Mouse (Mus musculus) CH12.LX (cell line): Measurements from ENCODE around the gene Tigit. TPM values are rescaled to one million over a fixed set of nuclear protein-coding genes. Genes with fewer than 3 reads are reported as not detected.

ENCODE experiments used
- DNase-seq: peaks from one replicate; pipeline ENCODE4 v3.0.0-alpha.2; 2013; ENCODE audit errors: extremely low read depth
- H3K27ac ChIP-seq: 2 replicates; pipeline ENCODE4 v1.5.1; 2012; ENCODE audit warnings: low read depth, mild to moderate bottlenecking, control low read depth, moderate library complexity; ENCODE audit not compliant: insufficient read depth
- H3K27me3 ChIP-seq: replicated peaks from 2 replicates; pipeline ENCODE3; 2012; ENCODE audit warnings: inconsistent platforms
- H3K36me3 ChIP-seq, 2 experiments: replicated peaks in 1 of 2; 2 replicates each; pipeline versions ENCODE3 to v1.6.1; 2012; ENCODE audit warnings: inconsistent platforms in 1 of 2, low read length in 1 of 2, mild to moderate bottlenecking in 1 of 2, mixed read lengths in 1 of 2, moderate library complexity in 1 of 2; ENCODE audit not compliant: control insufficient read depth in 1 of 2, insufficient read depth in 1 of 2
- H3K4me1 ChIP-seq, 2 experiments: 2 replicates each; pipeline ENCODE4 v1.6.1; 2012; ENCODE audit warnings: inconsistent platforms in 1 of 2, moderate library complexity in 1 of 2; ENCODE audit not compliant: insufficient read depth in 2 of 2, control insufficient read depth in 1 of 2
- H3K4me2 ChIP-seq: 2 replicates; pipeline ENCODE4 v1.6.1; 2012; ENCODE audit warnings: low read depth, mild to moderate bottlenecking, control low read depth; ENCODE audit not compliant: poor library complexity, insufficient read depth, severe bottlenecking
- H3K4me3 ChIP-seq, 3 experiments: fragments of 150-350 bp in 1 of 3; sonication (generic) in 1 of 3; replicated peaks in 1 of 3; 2 replicates each; pipeline versions ENCODE3 to v1.5.1; 2011 to 2012; ENCODE audit warnings: low read depth in 2 of 3, low read length in 2 of 3, mild to moderate bottlenecking in 2 of 3, moderate library complexity in 2 of 3, control low read depth in 1 of 3, improper control_type of control experiment in 1 of 3, inconsistent platforms in 1 of 3, mixed read lengths in 1 of 3; ENCODE audit not compliant: poor library complexity in 1 of 3
- H3K79me2 ChIP-seq: replicated peaks from 2 replicates; pipeline ENCODE4 v1.6.1; 2012; ENCODE audit warnings: mild to moderate bottlenecking, moderate library complexity; ENCODE audit not compliant: control insufficient read depth, poor library complexity, insufficient read depth, severe bottlenecking; ENCODE audit errors: extremely low read depth
- H3K9ac ChIP-seq: 2 replicates; pipeline ENCODE4 v1.6.1; 2012; ENCODE audit warnings: low read depth, mild to moderate bottlenecking, control low read depth, moderate library complexity; ENCODE audit not compliant: insufficient read depth
- H3K9me3 ChIP-seq: replicated peaks from 2 replicates; pipeline ENCODE3; 2012; ENCODE audit warnings: low read length, inconsistent platforms, mixed read lengths
- BHLHE40 ChIP-seq: IDR thresholded peaks from 2 replicates; pipeline ENCODE4 v1.6.1; 2011; ENCODE audit warnings: mild to moderate bottlenecking, low read depth, low read length, improper control_type of control experiment
- CHD1 ChIP-seq: IDR thresholded peaks from 2 replicates; pipeline ENCODE4 v1.6.1; 2012; ENCODE audit warnings: low read depth, low read length, improper control_type of control experiment, inconsistent platforms
- CTCF ChIP-seq, 2 experiments: IDR thresholded peaks in 1 of 2; conservative IDR thresholded peaks in 1 of 2; 2 replicates each; pipeline ENCODE4 v1.5.1; 2011 to 2012; ENCODE audit warnings: low read depth in 2 of 2, low read length in 2 of 2, improper control_type of control experiment in 1 of 2, inconsistent platforms in 1 of 2, mild to moderate bottlenecking in 1 of 2, moderate library complexity in 1 of 2
- ETS1 ChIP-seq: conservative IDR thresholded peaks from 2 replicates; pipeline ENCODE4 v1.6.1; 2012; ENCODE audit warnings: low read depth, mild to moderate bottlenecking, inconsistent platforms, low read length, improper control_type of control experiment, moderate library complexity
- GABPA ChIP-seq: IDR thresholded peaks from 2 replicates; pipeline ENCODE4 v1.6.1; 2012; ENCODE audit warnings: low read depth, low read length, improper control_type of control experiment, inconsistent platforms; ENCODE audit not compliant: insufficient replicate concordance
- HCFC1 ChIP-seq: IDR thresholded peaks from 2 replicates; pipeline ENCODE4 v1.6.1; 2012; ENCODE audit warnings: low read depth, mild to moderate bottlenecking, inconsistent platforms, low read length, improper control_type of control experiment
- MAFK ChIP-seq: IDR thresholded peaks from 2 replicates; pipeline ENCODE4 v1.6.1; 2011; ENCODE audit warnings: low read length, improper control_type of control experiment; ENCODE audit not compliant: insufficient replicate concordance
- MAZ ChIP-seq: IDR thresholded peaks from 2 replicates; pipeline ENCODE4 v1.6.1; 2012; ENCODE audit warnings: low read depth, mild to moderate bottlenecking, inconsistent platforms, low read length, improper control_type of control experiment, moderate library complexity
- MEF2A ChIP-seq: IDR thresholded peaks from 2 replicates; pipeline ENCODE4 v1.6.1; 2014; ENCODE audit warnings: low read depth, mild to moderate bottlenecking, inconsistent platforms, low read length, improper control_type of control experiment, borderline replicate concordance
- MYC ChIP-seq: IDR thresholded peaks from 2 replicates; pipeline ENCODE4 v1.6.1; 2011; ENCODE audit warnings: low read depth, mild to moderate bottlenecking, improper control_type of control experiment, low read length
- RCOR1 ChIP-seq: conservative IDR thresholded peaks from 2 replicates; pipeline ENCODE4 v1.6.1; 2012; ENCODE audit warnings: low read depth, mild to moderate bottlenecking, inconsistent platforms, low read length, improper control_type of control experiment
- TBP ChIP-seq: conservative IDR thresholded peaks from 2 replicates; pipeline ENCODE4 v1.6.1; 2011; ENCODE audit warnings: low read depth, low read length, improper control_type of control experiment
- TCF12 ChIP-seq: IDR thresholded peaks from 2 replicates; pipeline ENCODE4 v1.6.1; 2014; ENCODE audit warnings: low read depth, mild to moderate bottlenecking, inconsistent platforms, low read length, improper control_type of control experiment
- UBTF ChIP-seq: IDR thresholded peaks from 2 replicates; pipeline ENCODE4 v1.6.1; 2012; ENCODE audit warnings: low read depth, mild to moderate bottlenecking, inconsistent platforms, low read length, improper control_type of control experiment, moderate library complexity
- USF1 ChIP-seq: IDR thresholded peaks from 2 replicates; pipeline ENCODE4 v1.6.1; 2014; ENCODE audit warnings: low read depth, mild to moderate bottlenecking, inconsistent platforms, low read length, improper control_type of control experiment
- USF2 ChIP-seq: conservative IDR thresholded peaks from 2 replicates; pipeline ENCODE4 v1.6.1; 2011; ENCODE audit warnings: low read depth, low read length, improper control_type of control experiment
- ZKSCAN1 ChIP-seq: IDR thresholded peaks from 2 replicates; pipeline ENCODE4 v1.6.1; 2012; ENCODE audit warnings: low read depth, inconsistent platforms, low read length, improper control_type of control experiment, borderline replicate concordance
- dilution Hi-C: fragments of 300-500 bp; cut with MboI; formaldehyde crosslinking; loops from 2 replicates; pipeline ENCODE4 v1.14.3; 2020; ENCODE audit warnings: low sequenced_read_pairs; ENCODE audit not compliant: extremely low pct_unique_long_range_greater_than_20kb, extremely low pct_ligation_motif_present
- in situ Hi-C: fragments of 300-500 bp; cut with MboI; formaldehyde crosslinking; loops from 3 replicates; pipeline ENCODE4 v1.14.3; 2019; ENCODE audit warnings: low sequenced_read_pairs, low pct_ligation_motif_present, low pct_unique_long_range_greater_than_20kb, mixed read lengths
- polyA plus RNA-seq: library from polyadenylated mRNA; unstranded; fragments of >175 nt; gene quantifications from 2 replicates; pipeline ENCODE4 v1.2.1, GENCODE M21; 2012; ENCODE audit warnings: low read depth; ENCODE audit not compliant: insufficient read length
- total RNA-seq, 2 experiments: library from RNA; depleted of rRNA; stranded (reverse); fragments of 300-350 nt in 1 of 2; fragments of >200 nt in 1 of 2; gene quantifications; 2 replicates each; pipeline ENCODE4 v1.2.3; 2012 to 2014

Tigit gene
- total and polyA plus RNA-seq, 3 experiments: 17.5 to 67.2 (median 55.4) TPM

DNA sequence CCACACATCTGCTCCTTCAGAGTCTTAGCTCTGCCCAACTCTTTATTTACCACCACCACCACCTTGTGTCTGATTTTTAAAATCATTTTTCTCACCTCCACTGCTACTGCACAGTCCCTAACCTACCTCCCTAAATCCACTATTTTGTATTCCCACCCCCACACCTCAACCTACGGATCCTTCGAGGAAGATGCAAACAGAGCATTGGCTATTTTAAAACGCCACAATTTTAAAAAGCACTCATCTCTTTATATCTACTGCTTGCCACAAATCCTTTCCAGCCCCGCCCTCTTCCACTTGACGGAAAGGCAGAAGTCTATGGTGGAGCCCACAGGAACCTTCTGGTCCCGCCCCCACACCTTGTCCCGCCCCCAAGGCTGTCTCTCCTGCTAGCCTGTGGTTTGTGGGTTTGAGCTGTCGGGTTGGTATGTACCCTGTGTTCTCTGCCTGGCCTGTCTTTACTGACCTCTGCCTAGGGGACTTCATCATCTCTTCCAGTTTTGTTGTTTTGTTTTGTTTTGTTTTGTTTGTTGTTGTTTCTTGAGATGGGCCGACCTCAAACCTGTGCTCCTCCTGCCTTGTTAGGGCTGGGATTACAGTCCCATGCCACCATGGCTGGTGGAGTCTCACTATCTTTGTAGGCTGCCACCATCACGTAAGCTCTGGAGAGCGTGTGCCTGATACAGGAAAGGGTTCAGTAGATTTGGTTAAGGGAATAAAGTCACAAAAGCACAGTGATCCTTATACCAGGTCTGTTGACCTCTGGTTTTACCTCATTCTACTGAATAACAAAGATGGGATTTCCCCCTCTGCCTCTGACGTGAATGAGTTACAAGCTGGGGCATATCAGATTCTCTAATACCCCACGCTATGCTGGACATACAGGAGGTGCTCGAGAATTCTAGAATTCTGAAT, 35.0 kb upstream of the Tigit start (continued):
- TF ChIP-seq CTCF (conservative IDR thresholded peaks at IDR 0.05 in 1 of 2, IDR thresholded peaks at IDR 0.05 in 1 of 2; ENCODE audit: low read depth in 2 of 2, low read length in 2 of 2): peak in 1 of 2 experiments; percentile 49; a peak in 2 of 4 replicates
- TF ChIP-seq BHLHE40: peak; percentile 45; the same call in 1 of the 2 replicates
- TF ChIP-seq TBP: peak; percentile 80
- TF ChIP-seq HCFC1: peak; percentile 44; the same call in 1 of the 2 replicates
- TF ChIP-seq MEF2A: peak; percentile 65; the same call in 1 of the 2 replicates
- TF ChIP-seq ZKSCAN1: no peak
- TF ChIP-seq USF1: no peak
- peak; percentile 68 for TF ChIP-seq MAZ
- peak; percentile 83 for TF ChIP-seq ETS1
- TF ChIP-seq USF2: no peak
- peak; percentile 79 for TF ChIP-seq TCF12
- TF ChIP-seq RCOR1: no peak
- TF ChIP-seq MAFK: no peak
- TF ChIP-seq UBTF: no peak
- 0 out of 2 replicates have a peak, but pooled peaks have one; percentile 18 for TF ChIP-seq MYC

DNA sequence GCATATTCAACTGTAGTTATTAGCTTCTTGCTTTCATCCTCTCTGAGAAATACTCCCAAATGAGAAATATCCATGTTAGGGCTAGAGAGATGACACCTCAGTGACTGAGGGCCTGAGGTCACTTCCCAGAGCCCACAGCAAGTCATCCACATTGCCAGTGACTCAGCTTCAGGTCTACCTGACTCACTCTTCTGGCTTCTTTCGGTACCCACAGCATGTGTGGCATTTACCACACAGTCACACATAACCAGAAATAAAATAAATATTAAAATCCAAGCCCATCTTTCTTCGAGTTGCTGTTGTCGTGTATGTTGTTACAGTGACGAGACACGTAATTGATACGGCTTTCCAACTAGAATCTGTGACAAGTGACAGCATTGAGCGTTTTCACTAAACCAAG, 33.8 kb upstream of the Tigit start:
- Histone ChIP-seq H3K4me2 (no peak overlapping the region), H3K9me3 (peaks cover 10% of the 10 kb centered on the region), H3K27me3 (no peaks in the 10 kb centered on the region), H3K4me1 (peaks cover 20 to 47% of the 10 kb centered on the region in 2 experiments), H3K79me2 (no peaks in the 10 kb centered on the region), H3K36me3 (no peaks in the 10 kb centered on the region), H3K27ac (no peak overlapping the region), H3K4me3 (no peak overlapping the region), H3K9ac (no peak overlapping the region)
- no peak for DNase-seq
- in situ Hi-C loops (loop anchor here (5.0 to 10.0 kb wide), 4 partner anchors 35 to 303 kb away; partner anchors contain the start of gene Tigit), dilution Hi-C loops (no loop called here)
- TF ChIP-seq GABPA (no peak), CHD1 (0 out of 2 replicates have a peak, but pooled peaks have one; percentile 36)
